Mouse (Mus musculus): Measurements from ENCODE around the gene Hs3st4.

Gene Hs3st4

GRCm38 (mm10) chr7:124341510-124341909 lies 358.8 kb downstream of the Hs3st4 start:
- DNase-seq (ENCODE audit: low spot score in 2 of 2): no peak

GRCm38 (mm10) chr7:124347218-124348017 lies 364.7 kb downstream of the Hs3st4 start:
- DNase-seq (ENCODE audit: low spot score in 2 of 2): no peak

- no peak for DNase-seq (ENCODE audit: low spot score in 2 of 2)
Measured at GRCm38 (mm10) chr7:124354035-124354434, 371.4 kb downstream of the Hs3st4 start.

- no peak for DNase-seq (ENCODE audit: low spot score in 2 of 2)
Measured at GRCm38 (mm10) chr7:124358068-124358467, 375.4 kb downstream of the Hs3st4 start.

GRCm38 (mm10) chr7:124359836-124360235 lies 377.2 kb downstream of the Hs3st4 start:
- no peak for DNase-seq (ENCODE audit: low spot score in 2 of 2)

GRCm38 (mm10) chr7:124372297-124372696 lies 389.6 kb downstream of the Hs3st4 start:
- no peak for DNase-seq (ENCODE audit: low spot score in 2 of 2)

GRCm38 (mm10) chr7:124372697-124373096 lies 390.0 kb downstream of the Hs3st4 start:
- no peak for DNase-seq (ENCODE audit: low spot score in 2 of 2)

GRCm38 (mm10) chr7:124383489-124383888 lies 400.8 kb downstream of the Hs3st4 start:
- DNase-seq (ENCODE audit: low spot score in 2 of 2): no peak

GRCm38 (mm10) chr7:124399184-124399583 lies 416.5 kb downstream of the Hs3st4 start:
- no peak for DNase-seq (ENCODE audit: low spot score in 2 of 2)

GRCm38 (mm10) chr7:124426951-124427350 lies 444.3 kb downstream of the Hs3st4 start:
- no peak for DNase-seq (ENCODE audit: low spot score in 2 of 2)
